Mouse (Mus musculus): ENCODE results near the gene Emcn.

DNA sequence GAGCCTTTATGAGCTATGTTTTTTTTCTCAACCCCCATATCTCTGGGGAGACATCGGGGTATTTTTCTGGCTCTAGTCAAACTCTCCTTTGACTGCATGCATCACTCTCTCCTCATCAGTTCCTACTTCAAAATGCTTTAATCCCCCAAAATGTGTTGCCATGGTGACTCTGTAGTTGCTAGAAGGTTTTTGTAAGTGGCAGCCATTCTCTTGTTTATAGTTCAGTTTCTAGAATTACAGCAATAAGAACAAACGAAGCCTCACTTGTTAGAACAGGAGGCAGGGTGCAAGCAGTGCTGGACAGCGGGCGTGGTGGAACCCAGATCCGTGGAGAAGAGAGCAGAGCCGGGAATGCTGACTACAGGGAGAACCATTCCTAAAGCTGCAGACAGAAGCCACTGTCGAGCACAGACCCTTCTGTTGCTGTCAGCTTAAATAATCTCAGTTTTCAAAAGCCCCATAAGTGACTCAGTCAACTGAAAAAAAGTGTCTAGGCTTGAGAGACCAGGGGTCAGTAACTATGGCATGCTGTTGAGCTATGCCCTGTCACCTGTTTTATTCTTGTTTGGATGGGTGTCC is 139.0 kb downstream of the Emcn start:
- TF ChIP-seq CTCF (IDR thresholded peaks at IDR 0.05; ENCODE audit: extremely low read depth, insufficient read length, insufficient replicate concordance, low read depth, low read length) (no peak), POLR2A (IDR thresholded peaks at IDR 0.05; ENCODE audit: low read depth, low read length) (no peak)

All from small intestine, adult 2 months (tissue).